ENCODE assay signal across 8 mouse cellular contexts in genomic region chr4:83568145-83568544, GRCm38 (mm10). TPM values are rescaled to one million over a fixed set of nuclear protein-coding genes. Genes with fewer than 3 reads are reported as not detected.
DNase-seq lines count a peak whose midpoint lies in the region; ATAC-seq and TF ChIP-seq lines count a peak whose summit lies in the region.
"Not testable (repeated sequence)": the region's sequence is repeated elsewhere in the genome, so short reads cannot be mapped to it uniquely, and the experiment has no call there.

No protein-coding gene starts in this region.

- not testable (repeated sequence) for H3K36me3 ChIP-seq in ES-E14 (ENCODE audit: control insufficient read depth, insufficient read depth, low read length, poor library complexity, severe bottlenecking); heart, embryonic 11.5 days (ENCODE audit: control insufficient read depth, insufficient read depth, low read length); lung, postnatal 0 days (ENCODE audit: insufficient read depth, low read length)

- not testable (repeated sequence) for TF ChIP-seq EP300 in lung, postnatal 0 days (IDR thresholded peaks at IDR 0.05)

- peak overlapping the region in 1 of 2 experiments; percentile 1; a peak in 2 of 4 replicates for H3K4me3 ChIP-seq in ES-E14 (ENCODE audit: insufficient read depth in 1 of 2, low read depth in 1 of 2, low read length in 2 of 2, poor library complexity in 1 of 2, severe bottlenecking in 1 of 2)
- peak overlapping the region; percentile 12; the same call in 1 of the 2 replicates for H3K4me3 ChIP-seq in heart, embryonic 11.5 days (ENCODE audit: low read depth, low read length)
- H3K4me3 ChIP-seq in lung, postnatal 0 days (ENCODE audit: low read depth, low read length): not testable (repeated sequence)

- not testable (repeated sequence) for H3K27me3 ChIP-seq in heart, embryonic 11.5 days (ENCODE audit: control insufficient read depth, insufficient read depth, low read length); lung, postnatal 0 days (replicated peaks; ENCODE audit: insufficient read depth, low read length)

- in situ Hi-C loops in ES-E14 (cut with MboI; ENCODE audit: low sequenced_read_pairs in 2 of 2, unreplicated experiment in 2 of 2): not testable (repeated sequence)

- not testable (repeated sequence) for H3K9ac ChIP-seq in ES-E14 (ENCODE audit: insufficient read depth, low read depth, low read length, poor library complexity, severe bottlenecking); heart, embryonic 11.5 days (ENCODE audit: low read depth, low read length); lung, postnatal 0 days (replicated peaks; ENCODE audit: low read depth)

- DNase-seq in ES-E14 (ENCODE audit: low read depth, low spot score): peak; percentile 38
- peak; percentile 17 for DNase-seq in embryo, embryonic 11 days
- peak; percentile 7 to 33 for DNase-seq in layer of hippocampus, postnatal 10 days (ENCODE audit: low spot score in 2 of 2)
- not testable (repeated sequence) for DNase-seq in lung, postnatal 0 days (ENCODE audit: low spot score)
- DNase-seq in ovary, adult 18-20 months (ENCODE audit: low spot score): peak; percentile 23
- DNase-seq in thymus, postnatal 36 days: peak; percentile 51 to 61

- peak overlapping the region; percentile 53 for H3K4me2 ChIP-seq in heart, embryonic 11.5 days
- peak overlapping the region; percentile 29; the same call in 1 of the 2 replicates for H3K4me2 ChIP-seq in lung, postnatal 0 days (replicated peaks; ENCODE audit: low read depth, low read length)

- not testable (repeated sequence) for H3K27ac ChIP-seq in ES-E14 (ENCODE audit: insufficient read depth, low read depth, low read length, poor library complexity, severe bottlenecking); heart, embryonic 11.5 days (ENCODE audit: low read depth, low read length); lung, postnatal 0 days (ENCODE audit: low read length)

- H3K9me3 ChIP-seq in ES-E14 (ENCODE audit: control insufficient read depth, insufficient read depth, low read depth, low read length); heart, embryonic 11.5 days (replicated peaks; ENCODE audit: control insufficient read depth, low read length); lung, postnatal 0 days (ENCODE audit: low read length): not testable (repeated sequence)

- ATAC-seq in heart, embryonic 11.5 days (replicated peaks; ENCODE audit: insufficient number of reproducible peaks, low FRiP score, low TSS enrichment): not testable (repeated sequence)
- peak; percentile 54 for ATAC-seq in inflammation-experienced regulatory T-cells, adult 6 months
- ATAC-seq in lung, postnatal 0 days: 0 out of 2 replicates have a peak, but pooled peaks have one; percentile 21

- H3K4me1 ChIP-seq in ES-E14 (ENCODE audit: control insufficient read depth in 2 of 2, insufficient read depth in 2 of 2, low read length in 2 of 2, poor library complexity in 1 of 2); heart, embryonic 11.5 days (ENCODE audit: control insufficient read depth, insufficient read depth, low read length); lung, postnatal 0 days (ENCODE audit: insufficient read depth, low read depth, low read length): not testable (repeated sequence)

- TF ChIP-seq CTCF in lung, postnatal 0 days (IDR thresholded peaks at IDR 0.05): not testable (repeated sequence)

- 5% methylated on average over 9 of the region's 9 CpGs for WGBS in heart, embryonic 11.5 days (ENCODE audit: insufficient replicate concordance)
- WGBS in lung, postnatal 0 days: 6% methylated on average over 9 of the region's 9 CpGs

RNA-seq across cellular contexts. Expression of gene Ccdc171, which starts 42.8 kb away (rescaled TPM):
- total RNA-seq in ES-E14 (2012; rRNA removed): 3.5 and 5.8 TPM in 2 replicates
- polyA plus RNA-seq in heart, embryonic 11.5 days (2014; fragmentation: Nextera tagmentation; extraction: Ambion mirVana): 2.5 and 4.9 TPM in 2 replicates
- 10 to 100 TPM in 2 of 3 experiments, 1 to 10 TPM in 1; 6.4 to 15.4 (median 14.2) TPM for polyA plus RNA-seq in inflammation-experienced regulatory T-cells, adult 6 months (2017; shearing (Covaris generic))
- total RNA-seq in layer of hippocampus, postnatal 10 days (2021): 1 to 10 TPM; 3.1 to 3.9 TPM
- 2.0 and 3.3 TPM in 2 replicates for polyA plus RNA-seq in lung, postnatal 0 days (2015; fragmentation: Nextera tagmentation; extraction: Ambion mirVana)
